Mouse (Mus musculus): ENCODE measurements around the gene Kif5a. TPM values are rescaled to one million over a fixed set of nuclear protein-coding genes. Genes with fewer than 3 reads are reported as not detected.
"Not testable (repeated sequence)": the region's sequence is repeated elsewhere in the genome, so short reads cannot be mapped to it uniquely, and the experiment has no call there.

Kif5a gene
- total RNA-seq (2021), result 1 to 10 TPM; 5.4 to 8.0 TPM
- long read RNA-seq, experiment 1, full-length matches to known transcripts, result 1 of 3 reads
- long read RNA-seq, experiment 1, partial matches to known transcripts, result 0 of 3 reads
- long read RNA-seq, experiment 1, other reads (novel, unspliced or antisense), result 2 of 3 reads
- long read RNA-seq, experiment 2, partial matches to known transcripts, result 5 of 14 reads
- long read RNA-seq, experiment 2, other reads (novel, unspliced or antisense), result 7 of 14 reads

GRCm38 (mm10) chr10:127262548-127263398 is at the start of gene Kif5a:
TSS of gene Kif5a (minus strand) at chr10:127263348.
- peak; percentile 46 to 47 for DNase-seq (ENCODE audit: low spot score in 2 of 2)

GRCm38 (mm10) chr10:127312858-127313257 is 49.7 kb upstream of the Kif5a start:
- DNase-seq (ENCODE audit: low spot score in 2 of 2), result no peak

GRCm38 (mm10) chr10:127312356-127312676 is 49.2 kb upstream of the Kif5a start:
- peak; percentile 75 to 76 for DNase-seq (ENCODE audit: low spot score in 2 of 2)

- DNase-seq (ENCODE audit: low spot score in 2 of 2), result peak; percentile 88 to 90
Measured at GRCm38 (mm10) chr10:127311476-127312355, 48.6 kb upstream of the Kif5a start, which contains the start of gene Mars. TSS of gene Mars (minus strand) at chr10:127311786.

- DNase-seq (ENCODE audit: low spot score in 2 of 2), result no peak
Measured at GRCm38 (mm10) chr10:127310523-127311475, 47.7 kb upstream of the Kif5a start.

- not testable (repeated sequence) for DNase-seq (ENCODE audit: low spot score in 2 of 2)
Measured at GRCm38 (mm10) chr10:127309167-127309566, 46.0 kb upstream of the Kif5a start.

- no peak for DNase-seq (ENCODE audit: low spot score in 2 of 2)
Measured at GRCm38 (mm10) chr10:127303136-127303535, 40.0 kb upstream of the Kif5a start.

- no peak for DNase-seq (ENCODE audit: low spot score in 2 of 2)
Measured at GRCm38 (mm10) chr10:127300361-127300760, 37.2 kb upstream of the Kif5a start.

GRCm38 (mm10) chr10:127297015-127297871 is 34.1 kb upstream of the Kif5a start:
- no peak for DNase-seq (ENCODE audit: low spot score in 2 of 2)

- DNase-seq (ENCODE audit: low spot score in 2 of 2), result no peak
Measured at GRCm38 (mm10) chr10:127295986-127296794, 33.0 kb upstream of the Kif5a start.

- DNase-seq (ENCODE audit: low spot score in 2 of 2), result no peak
Measured at GRCm38 (mm10) chr10:127294895-127295510, 31.9 kb upstream of the Kif5a start.

- DNase-seq (ENCODE audit: low spot score in 2 of 2), result no peak
Measured at GRCm38 (mm10) chr10:127293590-127294113, 30.5 kb upstream of the Kif5a start.

- peak in 1 of 2 experiments; percentile 68 for DNase-seq (ENCODE audit: low spot score in 2 of 2)
Measured at GRCm38 (mm10) chr10:127292987-127293538, 29.9 kb upstream of the Kif5a start.

GRCm38 (mm10) chr10:127291881-127292638 is 28.9 kb upstream of the Kif5a start:
- DNase-seq (ENCODE audit: low spot score in 2 of 2), result no peak

- DNase-seq (ENCODE audit: low spot score in 2 of 2), result peak; percentile 55 to 60
Measured at GRCm38 (mm10) chr10:127290930-127291880, 28.1 kb upstream of the Kif5a start.

Data from adrenal gland, adult 18-20 months (tissue).